Mouse (Mus musculus): ENCODE data around the gene Defb21. TPM values are rescaled to one million over a fixed set of nuclear protein-coding genes. Genes with fewer than 3 reads are reported as not detected.

Gene Defb21
- polyA plus RNA-seq, 1 experiment from 2014 or later: not detected

- 13% methylated on average over 16 of the region's 16 CpGs for WGBS
- Histone ChIP-seq H3K4me2 (ENCODE audit: low read length) (peak overlapping the region; percentile 28), H3K27me3 (ENCODE audit: control insufficient read depth, insufficient read depth, low read length) (no peaks in the 10 kb centered on the region), H3K9me3 (ENCODE audit: control insufficient read depth, low read length) (no peaks in the 10 kb centered on the region), H3K27ac (replicated peaks in 1 of 2; ENCODE audit: control insufficient read depth in 1 of 2, insufficient read depth in 1 of 2, low read depth in 2 of 2, low read length in 2 of 2) (no peak overlapping the region), H3K4me1 (ENCODE audit: control insufficient read depth in 2 of 2, insufficient read depth in 2 of 2, low read length in 2 of 2) (0 out of 4 replicates have a peak, but pooled peaks cover 0 to 4% of the 10 kb centered on the region in 2 experiments), H3K9ac (ENCODE audit: low read length) (no peak overlapping the region), H3K36me3 (ENCODE audit: control insufficient read depth, insufficient read depth, low read length) (no peaks in the 10 kb centered on the region), H3K4me3 (ENCODE audit: control insufficient read depth in 1 of 2, insufficient read depth in 1 of 2, low read depth in 1 of 2, low read length in 2 of 2) (no peak overlapping the region)
- ATAC-seq (ENCODE audit: insufficient number of reproducible peaks, insufficient read depth, low FRiP score, low read depth): no peak
These were observed 18.6 kb upstream of the Defb21 start for GRCm38 (mm10) chr2:152553774-152554423.

GRCm38 (mm10) chr2:152556655-152557054 lies 15.9 kb upstream of the Defb21 start:
- 0 out of 4 replicates have a peak, but pooled peaks cover 0 to 4% of the 10 kb centered on the region in 2 experiments for H3K4me1 ChIP-seq (ENCODE audit: control insufficient read depth in 2 of 2, insufficient read depth in 2 of 2, low read length in 2 of 2)
- WGBS: 82% methylated on average over 7 of the region's 7 CpGs

GRCm38 (mm10) chr2:152569038-152569437 lies 3.5 kb upstream of the Defb21 start, which contains the start of gene Gm17416:
Gene Gm17416, plus strand, starts transcription at chr2:152569338.
- no peak within 1 kb of the TSS for H3K9ac ChIP-seq (ENCODE audit: low read length)
- H3K27ac ChIP-seq (replicated peaks in 1 of 2; ENCODE audit: control insufficient read depth in 1 of 2, insufficient read depth in 1 of 2, low read depth in 2 of 2, low read length in 2 of 2): no peak within 1 kb of the TSS
- H3K4me2 ChIP-seq (ENCODE audit: low read length): no peak within 1 kb of the TSS
- WGBS: 83% methylated on average over 5 of the region's 5 CpGs
- no peak within 1 kb of the TSS for H3K4me3 ChIP-seq (ENCODE audit: control insufficient read depth in 1 of 2, insufficient read depth in 1 of 2, low read depth in 1 of 2, low read length in 2 of 2)
- H3K9me3 ChIP-seq (ENCODE audit: control insufficient read depth, low read length): no peaks in the 10 kb centered on the region
- no peaks in the 10 kb centered on the region for H3K27me3 ChIP-seq (ENCODE audit: control insufficient read depth, insufficient read depth, low read length)
- no peaks in the 10 kb centered on the region for H3K4me1 ChIP-seq (ENCODE audit: control insufficient read depth in 2 of 2, insufficient read depth in 2 of 2, low read length in 2 of 2)
- no peaks in the 10 kb centered on the region for H3K36me3 ChIP-seq (ENCODE audit: control insufficient read depth, insufficient read depth, low read length)
- no peak for ATAC-seq (ENCODE audit: insufficient number of reproducible peaks, insufficient read depth, low FRiP score, low read depth)

More at GRCm38 (mm10) chr2:152556655-152557054, 15.9 kb upstream of the Defb21 start:
- no peak overlapping the region for H3K9ac ChIP-seq (ENCODE audit: low read length)
- H3K4me3 ChIP-seq (ENCODE audit: control insufficient read depth in 1 of 2, insufficient read depth in 1 of 2, low read depth in 1 of 2, low read length in 2 of 2): no peak overlapping the region
- H3K4me2 ChIP-seq (ENCODE audit: low read length): no peak overlapping the region
- H3K27ac ChIP-seq (replicated peaks in 1 of 2; ENCODE audit: control insufficient read depth in 1 of 2, insufficient read depth in 1 of 2, low read depth in 2 of 2, low read length in 2 of 2): no peak overlapping the region
- no peaks in the 10 kb centered on the region for H3K9me3 ChIP-seq (ENCODE audit: control insufficient read depth, low read length)
- no peaks in the 10 kb centered on the region for H3K27me3 ChIP-seq (ENCODE audit: control insufficient read depth, insufficient read depth, low read length)
- no peaks in the 10 kb centered on the region for H3K36me3 ChIP-seq (ENCODE audit: control insufficient read depth, insufficient read depth, low read length)
- ATAC-seq (ENCODE audit: insufficient number of reproducible peaks, insufficient read depth, low FRiP score, low read depth): no peak

GRCm38 (mm10) chr2:152569881-152570280 lies 2.7 kb upstream of the Defb21 start:
- WGBS: 74% methylated on average over 4 of the region's 4 CpGs
- ATAC-seq (ENCODE audit: insufficient number of reproducible peaks, insufficient read depth, low FRiP score, low read depth): no peak

GRCm38 (mm10) chr2:152570313-152570712 lies 2.2 kb upstream of the Defb21 start:
- no peaks in the 10 kb centered on the region for H3K36me3 ChIP-seq (ENCODE audit: control insufficient read depth, insufficient read depth, low read length)
- H3K4me3 ChIP-seq (ENCODE audit: control insufficient read depth in 1 of 2, insufficient read depth in 1 of 2, low read depth in 1 of 2, low read length in 2 of 2): no peak overlapping the region
- no peak overlapping the region for H3K9ac ChIP-seq (ENCODE audit: low read length)
- H3K4me2 ChIP-seq (ENCODE audit: low read length): no peak overlapping the region
- no peak for ATAC-seq (ENCODE audit: insufficient number of reproducible peaks, insufficient read depth, low FRiP score, low read depth)
- no peaks in the 10 kb centered on the region for H3K9me3 ChIP-seq (ENCODE audit: control insufficient read depth, low read length)
- H3K27me3 ChIP-seq (ENCODE audit: control insufficient read depth, insufficient read depth, low read length): no peaks in the 10 kb centered on the region
- H3K4me1 ChIP-seq (ENCODE audit: control insufficient read depth in 2 of 2, insufficient read depth in 2 of 2, low read length in 2 of 2): no peaks in the 10 kb centered on the region
- no peak overlapping the region for H3K27ac ChIP-seq (replicated peaks in 1 of 2; ENCODE audit: control insufficient read depth in 1 of 2, insufficient read depth in 1 of 2, low read depth in 2 of 2, low read length in 2 of 2)
- 84% methylated on average over 6 of the region's 6 CpGs for WGBS

More at GRCm38 (mm10) chr2:152569881-152570280, 2.7 kb upstream of the Defb21 start:
- H3K4me3 ChIP-seq (ENCODE audit: control insufficient read depth in 1 of 2, insufficient read depth in 1 of 2, low read depth in 1 of 2, low read length in 2 of 2): no peak overlapping the region
- H3K27ac ChIP-seq (replicated peaks in 1 of 2; ENCODE audit: control insufficient read depth in 1 of 2, insufficient read depth in 1 of 2, low read depth in 2 of 2, low read length in 2 of 2): no peak overlapping the region
- H3K9ac ChIP-seq (ENCODE audit: low read length): no peak overlapping the region
- H3K4me1 ChIP-seq (ENCODE audit: control insufficient read depth in 2 of 2, insufficient read depth in 2 of 2, low read length in 2 of 2): no peaks in the 10 kb centered on the region
- H3K27me3 ChIP-seq (ENCODE audit: control insufficient read depth, insufficient read depth, low read length): no peaks in the 10 kb centered on the region
- H3K4me2 ChIP-seq (ENCODE audit: low read length): no peak overlapping the region
- H3K36me3 ChIP-seq (ENCODE audit: control insufficient read depth, insufficient read depth, low read length): no peaks in the 10 kb centered on the region
- no peaks in the 10 kb centered on the region for H3K9me3 ChIP-seq (ENCODE audit: control insufficient read depth, low read length)

- H3K27ac ChIP-seq (replicated peaks in 1 of 2; ENCODE audit: control insufficient read depth in 1 of 2, insufficient read depth in 1 of 2, low read depth in 2 of 2, low read length in 2 of 2): no peak overlapping the region
- H3K4me3 ChIP-seq (ENCODE audit: control insufficient read depth in 1 of 2, insufficient read depth in 1 of 2, low read depth in 1 of 2, low read length in 2 of 2): no peak overlapping the region
- no peak overlapping the region for H3K4me2 ChIP-seq (ENCODE audit: low read length)
- no peaks in the 10 kb centered on the region for H3K36me3 ChIP-seq (ENCODE audit: control insufficient read depth, insufficient read depth, low read length)
- H3K9ac ChIP-seq (ENCODE audit: low read length): no peak overlapping the region
- H3K9me3 ChIP-seq (ENCODE audit: control insufficient read depth, low read length): no peaks in the 10 kb centered on the region
- no peaks in the 10 kb centered on the region for H3K27me3 ChIP-seq (ENCODE audit: control insufficient read depth, insufficient read depth, low read length)
- WGBS: 83% methylated on average over 8 of the region's 8 CpGs
- ATAC-seq (ENCODE audit: insufficient number of reproducible peaks, insufficient read depth, low FRiP score, low read depth): no peak
- H3K4me1 ChIP-seq (ENCODE audit: control insufficient read depth in 2 of 2, insufficient read depth in 2 of 2, low read length in 2 of 2): no peaks in the 10 kb centered on the region
These were observed 940 bp downstream of the Defb21 start for GRCm38 (mm10) chr2:152573484-152573883.

GRCm38 (mm10) chr2:152580107-152580506 lies 7.6 kb downstream of the Defb21 start, which contains the start of gene Defb19:
Gene Defb19, minus strand, starts transcription at chr2:152580312.
- Histone ChIP-seq H3K4me3 (ENCODE audit: control insufficient read depth in 1 of 2, insufficient read depth in 1 of 2, low read depth in 1 of 2, low read length in 2 of 2) (no peak within 1 kb of the TSS), H3K9ac (ENCODE audit: low read length) (no peak within 1 kb of the TSS), H3K4me1 (ENCODE audit: control insufficient read depth in 2 of 2, insufficient read depth in 2 of 2, low read length in 2 of 2) (peaks cover 10 to 11% of the 10 kb centered on the region in 2 experiments), H3K36me3 (ENCODE audit: control insufficient read depth, insufficient read depth, low read length) (no peaks in the 10 kb centered on the region), H3K4me2 (ENCODE audit: low read length) (no peak within 1 kb of the TSS), H3K27me3 (ENCODE audit: control insufficient read depth, insufficient read depth, low read length) (no peaks in the 10 kb centered on the region), H3K9me3 (ENCODE audit: control insufficient read depth, low read length) (no peaks in the 10 kb centered on the region), H3K27ac (replicated peaks in 1 of 2; ENCODE audit: control insufficient read depth in 1 of 2, insufficient read depth in 1 of 2, low read depth in 2 of 2, low read length in 2 of 2) (no peak within 1 kb of the TSS)
- no peak for ATAC-seq (ENCODE audit: insufficient number of reproducible peaks, insufficient read depth, low FRiP score, low read depth)
- WGBS: 42% methylated on average over 7 of the region's 7 CpGs

- H3K9ac ChIP-seq (ENCODE audit: low read length): no peak overlapping the region
- WGBS: 58% methylated on average over 11 of the region's 11 CpGs
- peaks cover 10 to 11% of the 10 kb centered on the region in 2 experiments for H3K4me1 ChIP-seq (ENCODE audit: control insufficient read depth in 2 of 2, insufficient read depth in 2 of 2, low read length in 2 of 2)
- no peak overlapping the region for H3K4me3 ChIP-seq (ENCODE audit: control insufficient read depth in 1 of 2, insufficient read depth in 1 of 2, low read depth in 1 of 2, low read length in 2 of 2)
- H3K4me2 ChIP-seq (ENCODE audit: low read length): no peak overlapping the region
- H3K27me3 ChIP-seq (ENCODE audit: control insufficient read depth, insufficient read depth, low read length): no peaks in the 10 kb centered on the region
- H3K27ac ChIP-seq (replicated peaks in 1 of 2; ENCODE audit: control insufficient read depth in 1 of 2, insufficient read depth in 1 of 2, low read depth in 2 of 2, low read length in 2 of 2): no peak overlapping the region
- no peaks in the 10 kb centered on the region for H3K9me3 ChIP-seq (ENCODE audit: control insufficient read depth, low read length)
- no peaks in the 10 kb centered on the region for H3K36me3 ChIP-seq (ENCODE audit: control insufficient read depth, insufficient read depth, low read length)
- ATAC-seq (ENCODE audit: insufficient number of reproducible peaks, insufficient read depth, low FRiP score, low read depth): no peak
These were observed 8.1 kb downstream of the Defb21 start for GRCm38 (mm10) chr2:152580612-152581011.
